Mouse (Mus musculus): ENCODE data around the gene Pdk3.
A peak's percentile ranks its signal among the peaks of the same experiment; 100 is the strongest.

Gene Pdk3

GRCm38 (mm10) chrX:93831561-93832336 is at the start of gene Pdk3:
TSS of gene Pdk3 (minus strand) at chrX:93832201.
- peak; percentile 80 to 84 for DNase-seq (ENCODE audit: low spot score in 2 of 2)

GRCm38 (mm10) chrX:93877634-93878016 is 45.6 kb upstream of the Pdk3 start:
- peak in 1 of 2 experiments; percentile 1 for DNase-seq (ENCODE audit: low spot score in 2 of 2)

GRCm38 (mm10) chrX:93876981-93877633 is 45.1 kb upstream of the Pdk3 start:
- no peak for DNase-seq (ENCODE audit: low spot score in 2 of 2)

- peak in 1 of 2 experiments; percentile 0 for DNase-seq (ENCODE audit: low spot score in 2 of 2)
These were observed 31.4 kb upstream of the Pdk3 start for GRCm38 (mm10) chrX:93863393-93863792.

- peak in 1 of 2 experiments; percentile 0 for DNase-seq (ENCODE audit: low spot score in 2 of 2)
These were observed 30.6 kb upstream of the Pdk3 start for GRCm38 (mm10) chrX:93862525-93863086.

- no peak for DNase-seq (ENCODE audit: low spot score in 2 of 2)
These were observed 25.8 kb upstream of the Pdk3 start for GRCm38 (mm10) chrX:93857756-93858155.

- DNase-seq (ENCODE audit: low spot score in 2 of 2): no peak
These were observed 410 bp upstream of the Pdk3 start for GRCm38 (mm10) chrX:93832337-93832884.

GRCm38 (mm10) chrX:93825787-93826186 is 6.2 kb downstream of the Pdk3 start:
- no peak for DNase-seq (ENCODE audit: low spot score in 2 of 2)

- no peak for DNase-seq (ENCODE audit: low spot score in 2 of 2)
These were observed 24.0 kb downstream of the Pdk3 start for GRCm38 (mm10) chrX:93808040-93808439.

GRCm38 (mm10) chrX:93793168-93793567 is 38.8 kb downstream of the Pdk3 start:
- DNase-seq (ENCODE audit: low spot score in 2 of 2): peak; percentile 14 to 22

- DNase-seq (ENCODE audit: low spot score in 2 of 2): no peak
These were observed 42.4 kb downstream of the Pdk3 start for GRCm38 (mm10) chrX:93789562-93789961.

- no peak for DNase-seq (ENCODE audit: low spot score in 2 of 2)
These were observed 71.2 kb downstream of the Pdk3 start for GRCm38 (mm10) chrX:93760770-93761169.

GRCm38 (mm10) chrX:93756867-93757455 is 75.0 kb downstream of the Pdk3 start:
- no peak for DNase-seq (ENCODE audit: low spot score in 2 of 2)

- no peak for DNase-seq (ENCODE audit: low spot score in 2 of 2)
These were observed 76.7 kb downstream of the Pdk3 start for GRCm38 (mm10) chrX:93755210-93755842.

- DNase-seq (ENCODE audit: low spot score in 2 of 2): peak in 1 of 2 experiments; percentile 36
These were observed 81.4 kb downstream of the Pdk3 start for GRCm38 (mm10) chrX:93750566-93750965.

- DNase-seq (ENCODE audit: low spot score in 2 of 2): no peak
These were observed 82.8 kb downstream of the Pdk3 start for GRCm38 (mm10) chrX:93749165-93749564.

GRCm38 (mm10) chrX:93732975-93733748 is 98.8 kb downstream of the Pdk3 start:
- DNase-seq (ENCODE audit: low spot score in 2 of 2): no peak

- no peak for DNase-seq (ENCODE audit: low spot score in 2 of 2)
These were observed 99.6 kb downstream of the Pdk3 start for GRCm38 (mm10) chrX:93732407-93732806.

- DNase-seq (ENCODE audit: low spot score in 2 of 2): no peak
These were observed 101.1 kb downstream of the Pdk3 start for GRCm38 (mm10) chrX:93730854-93731253.

GRCm38 (mm10) chrX:93729529-93729928 is 102.5 kb downstream of the Pdk3 start:
- DNase-seq (ENCODE audit: low spot score in 2 of 2): no peak

All from spleen, postnatal 36 days (tissue).